25 mouse cellular contexts compared by ENCODE assay signal in genomic region chr19:32990576-32990975, GRCm38 (mm10).
A peak's percentile ranks its signal among the peaks of the same experiment; 100 is the strongest.
DNase-seq lines count a peak whose midpoint lies in the region; ATAC-seq and TF ChIP-seq lines count a peak whose summit lies in the region.
"Had no signal": no experiment of that assay in that cellular context is flagged by ENCODE, and none has a peak within 500 bp of the region (broad histone marks: within the 10 kb centered on the region; RNA-seq: fewer than 3 reads in every experiment).

No protein-coding gene starts in this region.

- no peak overlapping the region for H3K27ac ChIP-seq in liver, adult 2 months (replicated peaks; ENCODE audit: insufficient read depth, low read depth, low read length)
- no peak overlapping the region for H3K27ac ChIP-seq in liver, embryonic 12.5 days
- H3K27ac ChIP-seq: embryonic facial prominence, embryonic 12.5 days; hindbrain, embryonic 10.5 days; hindbrain, postnatal 0 days; limb, embryonic 15.5 days; midbrain, embryonic 13.5 days had no signal

- H3K9ac ChIP-seq in liver, adult 2 months (ENCODE audit: low read depth, low read length): no peak overlapping the region
- no peak overlapping the region for H3K9ac ChIP-seq in liver, embryonic 12.5 days
- H3K9ac ChIP-seq: embryonic facial prominence, embryonic 12.5 days; limb, embryonic 15.5 days; liver, postnatal 0 days; midbrain, embryonic 13.5 days had no signal

- TF ChIP-seq POLR2A in liver, adult 2 months (IDR thresholded peaks at IDR 0.05; ENCODE audit: extremely low read depth, insufficient read depth, low read length): no peak

- intact Hi-C loops in left cerebral cortex, postnatal 36 days (cut with DNase I): no loop called here

- no peaks in the 10 kb centered on the region for H3K36me3 ChIP-seq in liver, adult 2 months (ENCODE audit: control insufficient read depth, insufficient read depth, low read length)
- H3K36me3 ChIP-seq in liver, embryonic 12.5 days: no peaks in the 10 kb centered on the region
- H3K36me3 ChIP-seq: embryonic facial prominence, embryonic 12.5 days; G1E; hindbrain, embryonic 10.5 days; limb, embryonic 15.5 days; midbrain, embryonic 13.5 days had no signal

- TF ChIP-seq CTCF in liver, adult 2 months (IDR thresholded peaks at IDR 0.05; ENCODE audit: low read depth, low read length): no peak

- H3K27me3 ChIP-seq in liver, adult 2 months (ENCODE audit: control insufficient read depth, insufficient read depth, low read length): no peaks in the 10 kb centered on the region
- H3K27me3 ChIP-seq in liver, embryonic 12.5 days (replicated peaks): no peaks in the 10 kb centered on the region
- H3K27me3 ChIP-seq: embryonic facial prominence, embryonic 12.5 days; limb, embryonic 15.5 days; midbrain, embryonic 13.5 days had no signal

- no peaks in the 10 kb centered on the region; the same call in 1 of the 2 replicates for H3K4me1 ChIP-seq in liver, adult 2 months (ENCODE audit: control insufficient read depth, insufficient read depth, low read length)
- H3K4me1 ChIP-seq in liver, embryonic 12.5 days: no peaks in the 10 kb centered on the region
- H3K4me1 ChIP-seq: embryonic facial prominence, embryonic 12.5 days; limb, embryonic 15.5 days; midbrain, embryonic 13.5 days had no signal

- H3K4me3 ChIP-seq in liver, adult 2 months (ENCODE audit: insufficient read depth, low read depth, low read length): no peak overlapping the region
- H3K4me3 ChIP-seq in liver, embryonic 12.5 days: no peak overlapping the region
- H3K4me3 ChIP-seq: embryonic facial prominence, embryonic 12.5 days; erythroblast, embryonic 14.5 days; hindbrain, embryonic 10.5 days; limb, embryonic 15.5 days; midbrain, embryonic 13.5 days; myocyte had no signal

- DNase-seq in liver, adult 2 months (ENCODE audit: extremely low read depth, low read depth, low spot score): peak; percentile 35
- DNase-seq in A20 (ENCODE audit: low read depth, low spot score): peak; percentile 45
- DNase-seq in B cell, adult 2 months: peak; percentile 50 to 54
- DNase-seq in urinary bladder, adult 2 months (ENCODE audit: low spot score): no peak
- DNase-seq in left cerebral cortex, postnatal 36 days (ENCODE audit: low spot score in 2 of 2): no peak
- no peak for DNase-seq in layer of hippocampus, adult 8-10 months (ENCODE audit: low spot score in 2 of 2)
- DNase-seq: adrenal gland, postnatal 25 days; cerebellum, adult 18-20 months; layer of hippocampus, postnatal 36 days; liver, postnatal 0 days; right cerebral cortex, postnatal 25 days; thymus, adult 2 months had no signal

- WGBS in liver, adult 2 months: 89% methylated on average over 6 of the region's 6 CpGs
- 51% methylated on average over 6 of the region's 6 CpGs for WGBS in liver, embryonic 12.5 days (ENCODE audit: insufficient replicate concordance)

- no peak for ATAC-seq in liver, embryonic 12.5 days
- peak; percentile 96 for ATAC-seq in megakaryocyte, adult 5-6 weeks (ENCODE audit: poor library complexity, severe bottlenecking)
- ATAC-seq: CD4-positive, CD25-positive, alpha-beta regulatory T cell, adult 4 months; forebrain, embryonic 14.5 days; hindbrain, postnatal 0 days; intestine, postnatal 0 days; liver, postnatal 0 days; midbrain, embryonic 13.5 days had no signal

- H3K9me3 ChIP-seq in liver, embryonic 12.5 days (replicated peaks): no peaks in the 10 kb centered on the region
- H3K9me3 ChIP-seq: embryonic facial prominence, embryonic 12.5 days; G1E; hindbrain, embryonic 10.5 days; limb, embryonic 15.5 days; midbrain, embryonic 13.5 days had no signal

- no peak overlapping the region for H3K4me2 ChIP-seq in liver, embryonic 12.5 days
- H3K4me2 ChIP-seq: embryonic facial prominence, embryonic 12.5 days; limb, embryonic 15.5 days; midbrain, embryonic 13.5 days had no signal

- H3K79me2 ChIP-seq in liver, adult 2 months (ENCODE audit: control insufficient read depth, insufficient read depth, low read length): no peaks in the 10 kb centered on the region

Comparison
In these comparisons a context has a peak if more than half of its experiments do, and no peak if none do; other contexts are left out.
1. DNase-seq: peak in liver, adult 2 months (single experiment), A20 (single experiment) and B cell, adult 2 months (2 of 2); none in urinary bladder, adult 2 months (single experiment), left cerebral cortex, postnatal 36 days (0 of 2) and layer of hippocampus, adult 8-10 months (0 of 2).